Mouse (Mus musculus): ENCODE measurements around the gene Fasl.
A peak's percentile ranks its signal among the peaks of the same experiment; 100 is the strongest.

Gene Fasl

DNA sequence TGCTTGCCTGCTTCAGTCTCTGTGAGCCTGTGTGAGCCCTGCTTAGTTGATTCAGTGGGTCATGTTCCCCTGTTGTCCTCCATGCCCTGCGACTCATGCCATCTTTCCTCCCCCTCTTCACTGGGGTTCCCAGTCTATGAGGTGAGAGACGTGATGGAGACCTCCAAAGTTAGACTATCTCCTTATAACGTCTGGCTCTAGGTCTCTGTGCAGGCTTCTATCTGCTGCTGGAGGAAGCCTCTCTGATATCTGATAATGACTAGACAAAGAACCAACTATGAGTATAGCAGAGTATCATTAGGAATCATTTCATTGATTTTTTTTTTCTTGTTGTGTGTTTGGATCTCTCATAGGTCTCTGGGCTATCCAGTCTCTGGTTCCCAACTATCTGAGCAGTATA is 31.7 kb downstream of the Fasl start:
- DNase-seq (ENCODE audit: low spot score in 2 of 2), result no peak

DNA sequence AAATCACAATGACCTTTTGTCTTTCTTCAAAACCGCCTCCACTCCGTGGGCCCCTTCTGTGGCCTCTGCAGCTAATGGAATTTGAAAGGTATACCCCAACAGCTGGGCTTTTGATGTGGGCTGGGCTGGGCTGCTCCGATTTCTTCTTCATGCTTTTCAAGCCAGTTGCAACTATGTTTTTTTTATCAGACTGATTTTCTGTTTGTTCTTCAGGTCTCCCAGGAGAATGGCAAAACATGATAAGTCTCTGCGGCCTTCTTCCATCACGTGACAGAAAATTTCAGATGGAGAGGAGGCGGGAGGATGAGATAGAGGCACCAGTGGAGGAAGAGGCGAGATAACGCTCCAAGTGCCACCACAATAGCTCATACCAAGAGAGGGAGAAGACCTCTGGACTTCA is 37.0 kb downstream of the Fasl start:
- DNase-seq (ENCODE audit: low spot score in 2 of 2), result no peak

DNA sequence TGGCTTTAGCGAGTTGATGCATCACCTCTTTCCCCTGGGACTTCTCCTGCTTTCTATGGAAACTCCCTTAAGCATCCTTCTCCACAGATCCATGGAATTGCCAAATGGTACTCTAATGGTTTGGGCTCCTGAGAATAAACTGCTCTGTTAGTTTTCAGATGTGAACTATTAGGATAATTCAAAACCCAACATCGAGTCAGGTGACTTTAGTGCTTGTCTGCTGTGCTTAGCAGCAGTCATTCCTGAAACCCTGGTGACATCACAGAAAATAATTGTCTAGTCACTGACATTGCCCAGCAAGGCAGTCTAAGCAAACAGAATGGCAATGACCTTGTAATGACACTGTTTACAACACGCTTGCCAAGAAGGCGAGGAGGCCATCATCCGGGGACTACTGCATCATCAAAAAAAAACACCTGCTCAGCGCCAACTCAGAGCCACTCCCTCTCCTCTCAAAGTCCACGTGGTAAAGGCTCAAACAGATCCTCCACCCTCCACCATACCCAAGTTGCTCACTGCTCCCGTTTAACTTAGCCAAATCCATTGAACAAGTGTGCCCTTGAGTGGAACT is 37.7 kb downstream of the Fasl start:
- DNase-seq (ENCODE audit: low spot score in 2 of 2), result no peak

DNA sequence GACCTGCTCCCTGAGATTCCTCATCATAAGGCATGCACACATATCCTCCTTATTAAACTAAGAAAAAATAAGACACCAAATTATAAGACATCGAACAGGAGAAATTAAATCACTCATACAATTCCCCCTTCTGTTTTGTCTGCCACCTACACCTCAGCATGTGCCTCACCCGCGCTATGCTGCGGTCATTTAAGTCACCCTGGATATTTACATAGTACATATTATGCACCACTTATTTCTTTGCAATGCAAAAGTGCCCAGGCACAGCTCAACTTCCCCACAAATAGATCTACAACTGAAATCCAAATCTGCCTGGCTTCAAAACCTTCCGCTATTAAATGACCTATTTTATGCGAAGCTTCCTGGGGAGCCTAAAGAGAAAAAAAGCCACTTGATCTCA is 39.6 kb downstream of the Fasl start:
- DNase-seq (ENCODE audit: low spot score in 2 of 2), result no peak

DNA sequence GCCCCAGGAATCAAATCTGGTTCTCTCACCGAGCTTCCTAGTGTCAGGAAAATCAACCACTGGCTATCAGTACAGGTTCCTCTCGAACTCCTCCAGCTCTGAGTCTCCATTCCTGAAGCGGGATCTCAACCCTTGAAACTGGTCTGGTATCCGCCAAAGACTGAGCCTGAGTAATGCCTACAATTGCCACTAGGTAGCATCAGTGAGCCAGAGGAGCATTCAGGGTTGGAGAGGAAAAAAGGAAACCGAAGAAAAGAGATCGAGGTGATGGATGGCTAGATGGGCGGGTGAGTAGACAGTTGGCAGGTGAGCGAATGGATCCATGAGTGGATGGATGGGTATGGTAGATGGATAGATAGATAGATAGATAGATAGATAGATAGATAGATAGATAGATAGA is 40.2 kb downstream of the Fasl start:
- DNase-seq (ENCODE audit: low spot score in 2 of 2), result peak; percentile 65 to 80

DNA sequence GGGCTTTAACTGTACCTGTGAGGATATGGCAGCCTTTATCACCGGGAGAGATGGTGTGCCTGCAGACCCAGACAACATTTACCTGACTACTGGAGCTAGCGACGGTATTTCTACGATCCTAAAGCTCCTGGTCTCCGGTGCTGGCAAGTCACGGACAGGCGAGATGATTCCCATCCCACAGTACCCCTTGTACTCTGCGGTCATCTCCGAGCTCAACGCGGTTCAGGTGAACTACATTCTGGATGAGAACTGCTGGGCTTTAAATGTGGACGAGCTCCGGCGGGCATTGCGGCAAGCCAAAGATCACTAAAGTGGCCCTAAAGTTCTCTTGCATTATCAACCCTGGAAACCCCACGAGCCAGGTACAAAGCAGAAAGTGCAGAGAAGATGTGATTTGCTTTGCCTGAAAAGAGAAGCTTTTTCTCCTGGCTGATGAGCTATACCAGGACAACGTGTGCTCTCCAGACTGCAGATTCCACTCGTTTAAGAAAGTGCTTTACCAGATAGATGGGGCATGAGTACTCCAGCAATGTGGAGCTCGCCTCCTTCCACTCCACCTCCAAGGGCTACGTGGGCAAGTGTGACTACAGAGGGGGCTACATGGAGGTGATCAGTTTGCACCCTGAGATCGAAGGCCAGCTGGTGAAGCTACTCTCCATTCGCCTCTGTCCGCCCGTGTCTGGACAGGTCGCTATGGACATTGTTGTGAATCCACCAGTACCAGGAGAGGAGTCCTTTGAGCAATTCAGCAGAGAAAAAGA is 41.6 kb downstream of the Fasl start:
- no peak for DNase-seq (ENCODE audit: low spot score in 2 of 2)

DNA sequence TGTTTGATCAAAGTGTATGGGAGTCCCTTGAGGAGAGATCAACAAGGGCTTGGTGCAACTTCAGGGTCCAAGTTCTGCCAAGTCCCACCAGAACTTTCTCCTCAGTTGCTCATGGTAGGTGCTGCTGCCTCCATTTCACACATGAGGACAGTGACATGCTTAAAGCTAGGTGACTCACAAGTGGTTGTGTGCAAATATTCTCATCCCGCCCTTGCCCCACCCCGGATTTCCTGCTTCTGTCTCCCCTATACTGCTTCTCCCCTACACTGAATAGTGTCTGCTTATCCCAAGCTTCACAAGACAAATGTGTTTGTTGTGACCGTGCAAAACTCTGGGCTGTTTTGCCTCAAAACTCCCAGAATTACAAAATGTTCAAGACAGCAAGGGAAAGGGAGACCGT is 43.4 kb downstream of the Fasl start:
- no peak for DNase-seq (ENCODE audit: low spot score in 2 of 2)

DNA sequence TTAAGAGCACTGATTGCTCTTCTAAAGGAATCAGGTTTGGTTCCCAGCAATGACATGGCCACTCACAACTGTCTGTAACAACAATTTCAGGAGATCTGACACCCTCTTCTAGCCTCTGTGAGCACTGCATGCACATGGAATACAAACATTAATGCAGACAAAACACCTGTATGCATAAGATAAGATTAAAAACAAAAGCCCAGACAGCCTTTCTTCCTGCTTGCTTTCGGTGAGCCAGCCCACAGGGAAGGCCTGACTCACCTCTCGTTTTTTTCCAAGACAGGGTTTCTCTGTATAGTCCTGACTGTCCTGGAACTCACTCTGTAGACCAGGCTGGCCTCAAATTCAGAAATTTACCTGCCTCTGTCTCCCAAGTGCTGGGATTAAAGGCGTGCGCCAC is 44.1 kb downstream of the Fasl start:
- DNase-seq (ENCODE audit: low spot score in 2 of 2), result no peak

DNA sequence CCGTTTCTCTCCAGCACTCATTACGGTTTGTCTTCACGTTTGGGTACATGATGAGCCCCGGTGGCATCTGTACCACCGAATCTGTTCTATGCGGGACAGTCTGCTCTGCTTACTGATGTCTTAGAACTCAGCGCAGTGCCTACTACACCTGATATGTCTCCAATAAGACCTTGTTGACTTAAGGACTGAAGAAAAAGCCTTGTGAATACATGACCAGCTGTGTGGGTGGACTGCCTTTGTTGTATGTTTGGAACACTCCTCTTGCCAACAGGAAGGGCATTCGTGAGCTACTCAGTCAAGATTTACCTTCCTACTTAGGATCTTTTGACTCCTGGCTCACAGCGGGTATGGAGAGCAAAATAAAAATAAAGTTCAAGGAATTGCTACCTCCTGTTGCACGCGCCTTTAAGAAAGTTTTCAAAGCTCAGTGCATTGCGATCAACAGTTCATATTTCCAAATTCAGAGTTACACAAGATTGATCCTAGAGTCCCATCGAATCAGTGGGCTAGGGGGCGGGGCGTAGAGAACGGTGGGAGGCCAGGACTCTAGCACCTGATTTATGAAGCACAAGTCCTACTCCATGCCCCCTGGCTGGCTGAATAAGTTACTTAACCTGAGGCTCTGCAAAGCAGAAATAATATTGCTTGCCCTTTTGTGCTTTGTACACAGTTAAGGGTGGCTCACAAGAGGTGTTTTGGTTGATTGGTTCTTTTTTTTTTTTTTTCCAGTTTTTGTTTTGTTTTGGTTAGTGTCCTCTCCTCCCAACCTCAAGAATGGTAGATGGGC is 45.6 kb downstream of the Fasl start:
- DNase-seq (ENCODE audit: low spot score in 2 of 2), result no peak

DNA sequence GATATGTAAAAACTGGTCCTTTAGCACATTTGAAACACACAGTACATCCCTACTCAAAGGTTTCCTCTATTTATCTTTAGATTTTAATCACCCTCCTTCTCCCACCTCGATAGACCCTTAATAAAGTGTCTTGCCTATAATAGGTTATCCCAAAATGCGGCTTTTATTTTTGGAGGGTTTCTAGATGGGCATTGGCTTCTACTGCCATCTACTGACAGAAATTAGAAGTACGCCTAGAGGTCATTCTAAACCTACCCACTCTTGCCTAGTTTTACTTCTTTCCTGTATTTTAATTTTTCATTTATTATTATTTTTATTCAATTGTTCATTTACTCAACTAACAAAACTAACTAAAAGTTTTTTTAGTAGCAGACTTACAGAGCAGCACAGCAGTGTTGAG is 51.4 kb downstream of the Fasl start:
- DNase-seq (ENCODE audit: low spot score in 2 of 2), result peak in 1 of 2 experiments; percentile 38

DNA sequence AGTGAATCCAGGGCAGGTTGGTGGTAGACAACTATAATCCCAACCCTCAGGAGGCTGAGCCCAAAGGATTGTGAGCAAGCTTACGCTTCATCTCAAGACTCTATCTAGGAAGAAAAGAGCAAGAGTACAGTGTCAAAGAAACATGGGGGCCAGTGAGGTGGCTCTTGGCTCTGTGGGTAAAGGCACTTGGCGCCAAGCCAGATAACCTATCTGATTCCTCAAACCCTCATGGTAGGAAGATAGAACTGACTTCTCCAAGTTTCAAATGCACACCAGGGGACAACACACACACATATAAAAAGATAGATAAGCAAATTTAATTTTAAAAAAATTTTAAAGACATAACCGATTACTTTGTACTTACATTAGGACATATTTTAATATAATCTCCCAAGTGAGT is 52.0 kb downstream of the Fasl start:
- no peak for DNase-seq (ENCODE audit: low spot score in 2 of 2)

DNA sequence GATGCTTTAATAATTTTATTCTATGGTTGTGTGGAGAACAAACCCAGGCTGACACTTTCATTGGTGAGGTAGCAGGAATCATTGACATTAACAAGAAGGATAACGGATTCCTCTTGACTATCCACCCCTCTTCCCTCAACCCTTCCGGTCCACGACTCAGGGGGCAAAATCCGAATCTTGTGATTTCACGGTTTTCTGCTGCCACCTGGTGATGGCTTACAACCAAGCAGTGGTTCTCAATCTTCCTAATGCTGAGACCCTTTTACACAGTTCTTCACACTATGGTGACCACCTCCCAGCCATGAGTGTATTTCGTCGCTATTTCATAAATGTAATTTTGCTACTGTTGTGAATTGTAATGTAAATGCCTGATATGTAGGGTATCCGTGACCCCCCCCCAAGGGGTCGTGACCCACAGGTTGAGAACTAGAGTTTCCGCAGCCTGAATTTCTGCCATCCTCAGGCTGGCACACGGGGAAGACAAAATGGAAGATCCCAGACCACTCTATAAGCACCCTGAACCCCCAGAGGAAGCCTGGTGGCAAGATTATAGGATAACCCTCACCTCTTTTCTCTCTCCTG is 52.7 kb downstream of the Fasl start:
- peak; percentile 33 to 57 for DNase-seq (ENCODE audit: low spot score in 2 of 2)

DNA sequence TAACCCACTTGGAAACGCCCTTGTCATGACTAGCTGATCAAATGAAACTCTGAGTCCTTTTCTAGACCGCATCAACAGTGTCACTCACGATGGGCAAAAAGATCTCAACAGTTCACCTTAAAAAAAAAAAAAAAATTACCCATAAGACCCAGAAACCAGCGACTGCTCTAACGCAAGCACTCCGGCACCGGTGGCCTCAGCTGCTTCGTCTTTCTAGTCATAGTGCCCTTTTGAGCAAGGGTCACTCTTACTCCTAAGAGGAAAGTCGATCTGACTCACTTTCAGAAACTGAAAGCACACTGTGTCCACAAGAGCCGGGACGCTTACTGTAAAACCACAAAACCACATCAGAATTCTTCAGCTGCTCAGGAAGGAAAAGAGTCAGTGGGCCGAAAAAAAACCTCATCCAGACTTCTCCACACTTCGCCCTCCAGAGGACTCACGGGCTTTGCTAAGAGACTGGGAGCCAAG is 53.5 kb downstream of the Fasl start:
- no peak for DNase-seq (ENCODE audit: low spot score in 2 of 2)

DNA sequence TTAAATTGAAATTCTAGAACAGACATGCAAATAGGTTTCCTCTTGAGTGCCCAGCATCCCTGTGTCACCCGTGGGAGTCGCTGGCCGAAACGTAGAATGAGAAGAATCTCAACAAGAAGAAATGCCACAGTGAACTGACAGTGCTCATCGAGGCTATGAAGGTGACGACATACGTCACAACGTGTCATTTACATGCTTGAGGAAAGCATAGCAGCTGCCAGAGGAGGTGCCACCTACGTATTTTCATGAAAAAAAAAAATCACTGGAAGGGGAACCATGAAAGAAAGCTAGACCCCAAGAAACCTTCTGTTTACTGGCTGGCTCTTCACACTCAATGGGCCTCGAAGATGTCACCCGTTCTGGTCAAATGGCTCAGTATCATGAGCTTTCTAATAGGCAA is 54.0 kb downstream of the Fasl start:
- DNase-seq (ENCODE audit: low spot score in 2 of 2), result no peak

Data from thymus, postnatal 10 days (tissue).